Comparison of ENCODE assay signal across 25 mouse cellular contexts in the genomic region with DNA sequence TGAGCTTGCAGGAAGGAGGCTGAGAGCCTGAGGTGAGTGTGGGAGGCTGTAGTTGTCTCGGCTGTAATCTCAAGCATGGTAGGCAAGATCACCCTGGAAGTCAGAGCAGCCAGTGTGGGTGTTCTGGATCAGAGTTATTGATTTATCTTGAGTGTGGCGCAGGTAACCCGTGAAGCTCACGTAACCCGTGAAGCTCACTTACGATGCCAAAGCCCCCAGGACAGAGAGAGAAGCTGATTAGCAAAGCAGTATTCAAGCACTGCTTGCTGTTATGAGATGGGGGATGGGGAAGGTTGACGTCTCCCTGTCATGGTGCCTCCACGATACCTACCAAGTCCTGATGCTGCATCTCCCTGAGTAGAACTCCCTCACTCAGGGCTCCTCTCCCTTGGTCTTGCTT. TPM values are rescaled to one million over a fixed set of nuclear protein-coding genes. Genes with fewer than 3 reads are reported as not detected.
"Had no signal": no experiment of that assay in that cellular context is flagged by ENCODE, and none has a peak within 500 bp of the region (broad histone marks: within the 10 kb centered on the region; RNA-seq: fewer than 3 reads in every experiment).

No protein-coding gene starts in this region.

- H3K9me3 ChIP-seq: midbrain, embryonic 10.5 days; midbrain, embryonic 13.5 days; neural tube, embryonic 13.5 days; neural tube, embryonic 15.5 days had no signal

- H3K36me3 ChIP-seq: midbrain, embryonic 10.5 days; midbrain, embryonic 13.5 days; neural tube, embryonic 13.5 days; neural tube, embryonic 15.5 days had no signal

- H3K27ac ChIP-seq: midbrain, embryonic 10.5 days; midbrain, embryonic 13.5 days; neural tube, embryonic 13.5 days; neural tube, embryonic 15.5 days had no signal

- H3K4me1 ChIP-seq: neural tube, embryonic 15.5 days had no signal

- H3K4me2 ChIP-seq: lung, embryonic 14.5 days; midbrain, embryonic 13.5 days; neural tube, embryonic 13.5 days; neural tube, embryonic 15.5 days had no signal

- ATAC-seq: midbrain, embryonic 13.5 days; midbrain, embryonic 16.5 days had no signal

- DNase-seq: lung, adult 18-20 months; lung, embryonic 14.5 days; lung, postnatal 10 days; lung, postnatal 4 days; retina, postnatal 1 day; right cerebral cortex, adult 18-20 months; right cerebral cortex, postnatal 25 days; right cerebral cortex, postnatal 4 days; spleen, adult 18-20 months; thymus, adult 18-20 months; thymus, postnatal 14 days; thymus, postnatal 36 days had no signal

- H3K27me3 ChIP-seq: midbrain, embryonic 13.5 days; neural tube, embryonic 13.5 days; neural tube, embryonic 15.5 days had no signal

- H3K9ac ChIP-seq: lung, embryonic 14.5 days; midbrain, embryonic 13.5 days; neural tube, embryonic 13.5 days; neural tube, embryonic 15.5 days had no signal

- H3K4me3 ChIP-seq: midbrain, embryonic 10.5 days; midbrain, embryonic 13.5 days; myocyte; neural tube, embryonic 13.5 days; neural tube, embryonic 15.5 days had no signal

RNA-seq across cellular contexts. Expression of a gene that starts 20.1 kb away (rescaled TPM):
- total RNA-seq: megakaryocyte, adult 5-6 weeks; megakaryocyte-erythroid progenitor cell, adult 5-6 weeks had no signal
- polyA plus RNA-seq: liver, embryonic 16.5 days; lung, embryonic 14.5 days; lung, embryonic 16.5 days; myocyte; stomach, embryonic 14.5 days; stomach, embryonic 16.5 days; thymus, postnatal 0 days had no signal
